Mouse (Mus musculus): ENCODE data around the gene Rem2. TPM values are rescaled to one million over a fixed set of nuclear protein-coding genes. Genes with fewer than 3 reads are reported as not detected.

Rem2 gene
- polyA plus RNA-seq, 1 experiment from 2014 or later: 5.3 TPM

- WGBS: 70% methylated on average over 4 of the region's 4 CpGs
- Histone ChIP-seq H3K27ac (replicated peaks; ENCODE audit: low read depth, low read length) (no peak overlapping the region), H3K9ac (ENCODE audit: low read length) (no peak overlapping the region), H3K4me1 (ENCODE audit: control insufficient read depth, insufficient read depth, low read length) (no peaks in the 10 kb centered on the region; the same call in 1 of the 2 replicates), H3K9me3 (ENCODE audit: control insufficient read depth, low read length) (no peaks in the 10 kb centered on the region), H3K27me3 (ENCODE audit: control insufficient read depth, insufficient read depth, low read length) (no peaks in the 10 kb centered on the region), H3K4me2 (ENCODE audit: low read depth, severe bottlenecking) (no peak overlapping the region), H3K36me3 (ENCODE audit: control insufficient read depth, insufficient read depth, low read length) (no peaks in the 10 kb centered on the region), H3K4me3 (ENCODE audit: low read depth, low read length) (no peak overlapping the region)
- DNase-seq (ENCODE audit: low spot score) (no peak), ATAC-seq (ENCODE audit: insufficient number of reproducible peaks, low FRiP score, low TSS enrichment, low read depth) (no peak)
Observed at GRCm38 (mm10) chr14:54462146-54462545, 13.8 kb upstream of the Rem2 start.

DNA sequence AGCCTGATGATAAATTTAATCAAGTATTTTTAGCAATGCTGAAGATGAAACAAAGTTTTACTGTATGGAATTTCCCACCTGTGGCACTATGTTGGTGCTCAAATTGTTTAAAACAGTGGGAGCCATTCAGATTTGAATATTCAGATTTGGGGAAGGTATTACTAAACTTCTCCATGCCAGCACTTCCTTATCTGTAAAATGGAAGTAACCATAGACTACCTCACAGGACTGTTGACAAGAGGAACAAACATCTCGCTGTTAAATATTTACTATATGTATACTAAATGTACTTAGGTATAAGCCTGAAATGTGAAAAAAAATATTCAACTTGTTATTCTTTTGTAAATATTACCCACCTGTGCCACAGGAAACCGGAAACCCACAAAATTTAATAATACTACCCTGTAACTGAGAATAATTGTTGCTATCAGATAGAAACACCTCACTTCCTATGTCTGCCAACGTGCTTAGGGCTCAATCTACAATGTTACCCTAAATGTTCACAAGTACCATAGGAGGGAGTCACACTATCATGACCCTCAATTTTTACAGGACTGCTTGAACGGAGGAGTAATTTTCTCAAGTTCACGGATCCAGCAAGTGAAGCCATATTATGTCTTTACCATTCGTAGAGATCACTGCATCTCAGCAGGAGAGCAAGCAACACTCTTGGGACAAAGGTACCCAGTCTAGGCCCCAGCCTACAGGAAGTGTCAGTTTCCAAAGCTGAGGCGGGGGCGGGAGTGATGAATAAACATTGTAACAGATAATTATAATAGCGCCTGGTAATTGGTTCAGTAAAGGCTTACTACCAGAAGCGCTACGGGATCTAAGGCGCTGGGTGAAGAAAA is 12.6 kb upstream of the Rem2 start:
- H3K27ac ChIP-seq (replicated peaks; ENCODE audit: low read depth, low read length): no peak overlapping the region

GRCm38 (mm10) chr14:54463959-54464292 is 12.0 kb upstream of the Rem2 start, which contains the start of gene Lrp10:
Lrp10 (plus strand) TSS chr14:54464137.
- H3K4me1 ChIP-seq (ENCODE audit: control insufficient read depth, insufficient read depth, low read length): no peaks in the 10 kb centered on the region; the same call in 1 of the 2 replicates
- H3K27me3 ChIP-seq (ENCODE audit: control insufficient read depth, insufficient read depth, low read length): no peaks in the 10 kb centered on the region
- peak within 1 kb of the TSS; percentile 70 for H3K9ac ChIP-seq (ENCODE audit: low read length)
- ATAC-seq (ENCODE audit: insufficient number of reproducible peaks, low FRiP score, low TSS enrichment, low read depth) (peak; percentile 71), DNase-seq (ENCODE audit: low spot score) (peak; percentile 89)
- no peaks in the 10 kb centered on the region for H3K9me3 ChIP-seq (ENCODE audit: control insufficient read depth, low read length)
- H3K27ac ChIP-seq (replicated peaks; ENCODE audit: low read depth, low read length): peak within 1 kb of the TSS; percentile 52; the same call in 1 of the 2 replicates
- peaks cover 6% of the 10 kb centered on the region for H3K36me3 ChIP-seq (ENCODE audit: control insufficient read depth, insufficient read depth, low read length)
- WGBS: under 1% methylated on average over 28 of the region's 35 CpGs
- peak within 1 kb of the TSS; percentile 82 for H3K4me3 ChIP-seq (ENCODE audit: low read depth, low read length)
- H3K4me2 ChIP-seq (ENCODE audit: low read depth, severe bottlenecking): peak within 1 kb of the TSS; percentile 91

More for the DNA sequence above, 12.6 kb upstream of the Rem2 start:
- Histone ChIP-seq H3K9me3 (ENCODE audit: control insufficient read depth, low read length) (no peaks in the 10 kb centered on the region), H3K36me3 (ENCODE audit: control insufficient read depth, insufficient read depth, low read length) (peaks cover 3% of the 10 kb centered on the region; the same call in 1 of the 2 replicates), H3K4me3 (ENCODE audit: low read depth, low read length) (peak overlapping the region; percentile 82), H3K9ac (ENCODE audit: low read length) (peak overlapping the region; percentile 70), H3K4me2 (ENCODE audit: low read depth, severe bottlenecking) (peak overlapping the region; percentile 91), H3K4me1 (ENCODE audit: control insufficient read depth, insufficient read depth, low read length) (no peaks in the 10 kb centered on the region; the same call in 1 of the 2 replicates), H3K27me3 (ENCODE audit: control insufficient read depth, insufficient read depth, low read length) (no peaks in the 10 kb centered on the region)
- ATAC-seq (ENCODE audit: insufficient number of reproducible peaks, low FRiP score, low TSS enrichment, low read depth) (no peak), DNase-seq (ENCODE audit: low spot score) (no peak)
- WGBS: 15% methylated on average over 12 of the region's 12 CpGs

- Histone ChIP-seq H3K27ac (replicated peaks; ENCODE audit: low read depth, low read length) (peak overlapping the region; percentile 52; the same call in 1 of the 2 replicates), H3K4me2 (ENCODE audit: low read depth, severe bottlenecking) (peak overlapping the region; percentile 91), H3K36me3 (ENCODE audit: control insufficient read depth, insufficient read depth, low read length) (peaks cover 10% of the 10 kb centered on the region), H3K9ac (ENCODE audit: low read length) (peak overlapping the region; percentile 70), H3K4me3 (ENCODE audit: low read depth, low read length) (peak overlapping the region; percentile 82), H3K27me3 (ENCODE audit: control insufficient read depth, insufficient read depth, low read length) (no peaks in the 10 kb centered on the region), H3K4me1 (ENCODE audit: control insufficient read depth, insufficient read depth, low read length) (no peaks in the 10 kb centered on the region; the same call in 1 of the 2 replicates), H3K9me3 (ENCODE audit: control insufficient read depth, low read length) (no peaks in the 10 kb centered on the region)
- ATAC-seq (ENCODE audit: insufficient number of reproducible peaks, low FRiP score, low TSS enrichment, low read depth) (peak; percentile 67), DNase-seq (ENCODE audit: low spot score) (peak; percentile 85)
- WGBS: 1% methylated on average over 49 of the region's 57 CpGs
Observed at GRCm38 (mm10) chr14:54464293-54465005, 11.5 kb upstream of the Rem2 start.

- no peak overlapping the region for H3K4me3 ChIP-seq (ENCODE audit: low read depth, low read length)
- DNase-seq (ENCODE audit: low spot score) (no peak), ATAC-seq (ENCODE audit: insufficient number of reproducible peaks, low FRiP score, low TSS enrichment, low read depth) (no peak)
- no peaks in the 10 kb centered on the region for H3K9me3 ChIP-seq (ENCODE audit: control insufficient read depth, low read length)
- 87% methylated on average over 2 of the region's 2 CpGs for WGBS
- H3K27me3 ChIP-seq (ENCODE audit: control insufficient read depth, insufficient read depth, low read length): no peaks in the 10 kb centered on the region
- no peak overlapping the region for H3K9ac ChIP-seq (ENCODE audit: low read length)
- no peaks in the 10 kb centered on the region; the same call in 1 of the 2 replicates for H3K4me1 ChIP-seq (ENCODE audit: control insufficient read depth, insufficient read depth, low read length)
- H3K36me3 ChIP-seq (ENCODE audit: control insufficient read depth, insufficient read depth, low read length): peaks cover 17% of the 10 kb centered on the region
- no peak overlapping the region for H3K27ac ChIP-seq (replicated peaks; ENCODE audit: low read depth, low read length)
- H3K4me2 ChIP-seq (ENCODE audit: low read depth, severe bottlenecking): no peak overlapping the region
Observed at GRCm38 (mm10) chr14:54471467-54471866, 4.4 kb upstream of the Rem2 start.

GRCm38 (mm10) chr14:54472671-54473070 is 3.2 kb upstream of the Rem2 start:
- 82% methylated on average over 5 of the region's 5 CpGs for WGBS
- DNase-seq (ENCODE audit: low spot score) (no peak), ATAC-seq (ENCODE audit: insufficient number of reproducible peaks, low FRiP score, low TSS enrichment, low read depth) (no peak)
- Histone ChIP-seq H3K27me3 (ENCODE audit: control insufficient read depth, insufficient read depth, low read length) (no peaks in the 10 kb centered on the region), H3K27ac (replicated peaks; ENCODE audit: low read depth, low read length) (no peak overlapping the region), H3K9me3 (ENCODE audit: control insufficient read depth, low read length) (no peaks in the 10 kb centered on the region), H3K4me3 (ENCODE audit: low read depth, low read length) (no peak overlapping the region), H3K4me1 (ENCODE audit: control insufficient read depth, insufficient read depth, low read length) (peaks cover 3% of the 10 kb centered on the region; the same call in 1 of the 2 replicates), H3K36me3 (ENCODE audit: control insufficient read depth, insufficient read depth, low read length) (peaks cover 17% of the 10 kb centered on the region), H3K4me2 (ENCODE audit: low read depth, severe bottlenecking) (no peak overlapping the region), H3K9ac (ENCODE audit: low read length) (no peak overlapping the region)

DNA sequence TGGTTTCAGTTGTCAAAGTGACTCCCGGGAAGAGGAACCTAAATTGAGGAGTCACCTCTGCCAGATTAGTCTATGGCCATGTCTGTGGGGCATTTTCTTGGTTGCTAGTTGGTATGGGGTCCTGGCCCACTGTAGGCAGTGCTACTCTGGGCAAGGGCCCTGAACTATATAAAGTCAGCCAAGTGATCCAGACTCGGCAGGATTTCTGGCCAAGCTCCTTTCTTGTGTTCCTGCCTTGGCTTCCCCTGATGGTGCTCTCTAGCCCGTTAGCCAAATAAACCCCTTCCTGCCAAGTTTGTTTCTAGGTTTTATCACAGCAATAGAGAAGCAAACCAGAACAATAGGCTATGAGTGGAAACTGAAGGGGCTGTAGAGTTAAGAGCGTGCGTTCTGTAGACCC is 1.2 kb upstream of the Rem2 start:
- 89% methylated on average over 5 of the region's 5 CpGs for WGBS
- Histone ChIP-seq H3K36me3 (ENCODE audit: control insufficient read depth, insufficient read depth, low read length) (peaks cover 4% of the 10 kb centered on the region; the same call in 1 of the 2 replicates), H3K4me2 (ENCODE audit: low read depth, severe bottlenecking) (no peak overlapping the region)

DNA sequence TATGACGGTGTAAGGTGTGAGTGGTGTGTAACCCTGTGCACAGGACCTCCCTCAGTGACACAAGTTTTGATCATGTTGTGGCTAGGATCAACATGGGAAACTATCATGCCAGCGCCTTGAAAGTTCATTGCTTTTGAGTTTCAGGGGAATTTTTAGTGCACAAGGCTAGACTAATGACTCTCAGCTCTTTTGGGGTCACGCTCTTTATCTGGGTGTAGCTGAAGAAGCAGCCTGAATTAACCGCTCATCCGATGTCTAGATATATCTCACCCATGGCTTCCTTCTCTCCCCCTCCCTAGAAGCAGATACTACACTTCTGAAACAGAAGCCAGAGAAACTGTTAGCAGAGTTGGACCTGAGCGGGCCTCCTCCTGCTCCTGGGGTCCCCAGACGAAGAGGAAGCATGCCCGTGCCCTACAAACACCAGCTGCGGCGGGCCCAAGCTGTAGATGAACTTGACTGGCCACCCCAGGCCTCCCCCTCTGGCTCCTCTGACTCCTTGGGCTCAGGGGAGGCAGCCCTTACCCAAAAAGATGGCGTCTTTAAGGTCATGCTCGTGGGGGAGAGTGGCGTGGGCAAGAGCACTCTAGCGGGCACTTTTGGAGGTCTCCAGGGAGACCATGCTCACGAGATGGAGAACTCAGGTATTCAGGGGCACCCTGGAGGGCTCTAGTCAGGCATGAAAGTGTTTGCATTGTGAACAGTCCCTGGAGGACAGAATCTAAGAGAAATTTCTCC is 1.4 kb downstream of the Rem2 start:
- peaks cover 5% of the 10 kb centered on the region; the same call in 1 of the 2 replicates for H3K4me1 ChIP-seq (ENCODE audit: control insufficient read depth, insufficient read depth, low read length)
- DNase-seq (ENCODE audit: low spot score) (no peak), ATAC-seq (ENCODE audit: insufficient number of reproducible peaks, low FRiP score, low TSS enrichment, low read depth) (no peak)
- H3K4me3 ChIP-seq (ENCODE audit: low read depth, low read length): no peak overlapping the region
- 78% methylated on average over 15 of the region's 15 CpGs for WGBS
- no peaks in the 10 kb centered on the region for H3K36me3 ChIP-seq (ENCODE audit: control insufficient read depth, insufficient read depth, low read length)
- H3K9me3 ChIP-seq (ENCODE audit: control insufficient read depth, low read length): no peaks in the 10 kb centered on the region
- no peak overlapping the region for H3K9ac ChIP-seq (ENCODE audit: low read length)
- H3K4me2 ChIP-seq (ENCODE audit: low read depth, severe bottlenecking): no peak overlapping the region
- no peak overlapping the region for H3K27ac ChIP-seq (replicated peaks; ENCODE audit: low read depth, low read length)
- peaks cover 17% of the 10 kb centered on the region for H3K27me3 ChIP-seq (ENCODE audit: control insufficient read depth, insufficient read depth, low read length)

More for the DNA sequence above, 1.2 kb upstream of the Rem2 start:
- peaks cover 3% of the 10 kb centered on the region; the same call in 1 of the 2 replicates for H3K4me1 ChIP-seq (ENCODE audit: control insufficient read depth, insufficient read depth, low read length)
- H3K27ac ChIP-seq (replicated peaks; ENCODE audit: low read depth, low read length): no peak overlapping the region
- no peak for DNase-seq (ENCODE audit: low spot score)
- H3K4me3 ChIP-seq (ENCODE audit: low read depth, low read length): no peak overlapping the region
- no peaks in the 10 kb centered on the region for H3K9me3 ChIP-seq (ENCODE audit: control insufficient read depth, low read length)
- ATAC-seq (ENCODE audit: insufficient number of reproducible peaks, low FRiP score, low TSS enrichment, low read depth): no peak
- peaks cover 10% of the 10 kb centered on the region for H3K27me3 ChIP-seq (ENCODE audit: control insufficient read depth, insufficient read depth, low read length)
- H3K9ac ChIP-seq (ENCODE audit: low read length): no peak overlapping the region
